Mouse (Mus musculus): ENCODE measurements around the gene Ltbp4.

The Ltbp4 gene

GRCm38 (mm10) chr7:27325697-27326096 is 11.8 kb downstream of the Ltbp4 start:
- ChIA-PET CTCF (interaction anchor here (0.6 to 2.4 kb wide), 37 partner anchors 8 to 182 kb away, joined by 3 to 37 read pairs (median 4); partner anchors contain the start of genes Sertad1 (in 1 of the 4) and Shkbp1 (in 1 of the 4)), POLR2A (interaction anchor here (0.5 to 21.4 kb wide), 63 partner anchors 8 to 1139 kb away, joined by 3 to 590 read pairs (median 4); partner anchors contain the start of genes BC024978 (in 2 of the 4), Ltbp4 (in 2 of the 4), Shkbp1 (in 2 of the 4) and Snrpa (in 2 of the 4))

- ChIA-PET CTCF (interaction anchor here in 3 of 4 experiments (0.8 to 2.4 kb wide), 12 partner anchors 16 to 150 kb away, joined by 3 to 37 read pairs (median 5); no protein-coding TSS in a partner anchor), POLR2A (interaction anchor here (0.9 to 21.4 kb wide), 20 partner anchors 7 to 183 kb away, joined by 3 to 590 read pairs (median 9); partner anchors contain the start of genes BC024978 (in 1 of the 4), Sertad1 (in 1 of the 4), Shkbp1 (in 1 of the 4) and Snrpa (in 1 of the 4))
Observed at GRCm38 (mm10) chr7:27324928-27325327, 12.6 kb downstream of the Ltbp4 start.

- CTCF ChIA-PET = interaction anchor here in 2 of 4 experiments (1.1 to 2.4 kb wide), 3 partner anchors 15 to 39 kb away, joined by 3 to 18 read pairs (median 13); no protein-coding TSS in a partner anchor
- POLR2A ChIA-PET = interaction anchor here in 3 of 4 experiments (2.9 to 21.4 kb wide), 6 partner anchors 9 to 20 kb away, joined by 19 to 590 read pairs (median 34); no protein-coding TSS in a partner anchor
Observed at GRCm38 (mm10) chr7:27324161-27324560, 13.3 kb downstream of the Ltbp4 start.

- ChIA-PET CTCF (interaction anchor here in 3 of 4 experiments (0.6 to 1.6 kb wide), 7 partner anchors 9 to 96 kb away, joined by 3 to 11 read pairs (median 5); no protein-coding TSS in a partner anchor), POLR2A (interaction anchor here in 3 of 4 experiments (0.6 to 21.4 kb wide), 11 partner anchors 9 to 227 kb away, joined by 3 to 590 read pairs (median 6); partner anchors contain the start of gene Sertad1 (in 1 of the 3))
Observed at GRCm38 (mm10) chr7:27323001-27323400, 14.5 kb downstream of the Ltbp4 start.

DNA sequence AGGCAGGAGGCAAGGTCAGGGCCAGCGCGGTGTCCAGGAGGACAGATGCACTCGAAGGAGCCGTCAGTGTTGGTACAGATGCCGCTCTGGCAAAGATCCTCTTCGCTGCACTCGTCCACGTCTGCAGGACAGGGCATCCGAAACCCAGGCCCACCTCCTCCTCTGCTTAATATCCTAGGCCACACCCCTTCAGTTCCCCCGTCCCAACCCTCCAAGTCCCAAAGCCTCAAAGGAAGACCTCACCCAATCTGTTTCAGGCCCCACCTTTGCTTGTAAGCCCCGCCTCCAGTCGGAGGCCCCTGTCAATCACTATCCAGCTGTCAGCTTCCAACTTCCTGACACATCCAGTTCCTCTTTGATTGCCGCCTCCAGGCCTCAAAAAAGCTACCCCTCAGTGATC is 15.2 kb downstream of the Ltbp4 start:
- CTCF ChIA-PET = interaction anchor here (0.6 to 1.6 kb wide), 9 partner anchors 8 to 204 kb away, joined by 3 to 11 read pairs (median 4); no protein-coding TSS in a partner anchor
- POLR2A ChIA-PET = interaction anchor here in 3 of 4 experiments (0.6 to 21.4 kb wide), 10 partner anchors 9 to 165 kb away, joined by 3 to 590 read pairs (median 6); partner anchors contain the start of gene Sertad1 (in 1 of the 3)

DNA sequence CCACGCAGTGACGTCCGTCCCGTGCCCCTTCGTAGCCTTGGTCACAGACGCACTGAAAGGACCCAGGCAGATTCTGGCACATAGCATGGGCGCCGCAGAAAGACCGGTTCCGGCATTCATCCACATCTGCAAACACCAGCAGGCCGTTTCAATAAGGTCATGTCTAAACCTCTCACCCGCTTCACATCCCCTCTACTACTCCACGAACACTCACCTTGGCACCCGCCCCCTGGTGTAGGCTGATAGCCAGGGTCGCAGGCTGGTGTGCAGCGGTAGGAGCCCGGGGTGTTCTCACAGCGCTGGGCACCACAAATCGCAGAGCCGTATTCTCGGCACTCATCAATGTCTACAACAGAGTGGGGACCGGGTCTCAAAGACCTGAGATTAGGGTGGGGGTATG is 18.1 kb downstream of the Ltbp4 start:
- ChIA-PET CTCF (interaction anchor here in 2 of 4 experiments (0.5 to 2.0 kb wide), 4 partner anchors 12 to 46 kb away, joined by 4 to 5 read pairs (median 4); no protein-coding TSS in a partner anchor), POLR2A (interaction anchor here in 3 of 4 experiments (0.5 to 21.4 kb wide), 6 partner anchors 10 to 76 kb away, joined by 3 to 590 read pairs (median 4); no protein-coding TSS in a partner anchor)

DNA sequence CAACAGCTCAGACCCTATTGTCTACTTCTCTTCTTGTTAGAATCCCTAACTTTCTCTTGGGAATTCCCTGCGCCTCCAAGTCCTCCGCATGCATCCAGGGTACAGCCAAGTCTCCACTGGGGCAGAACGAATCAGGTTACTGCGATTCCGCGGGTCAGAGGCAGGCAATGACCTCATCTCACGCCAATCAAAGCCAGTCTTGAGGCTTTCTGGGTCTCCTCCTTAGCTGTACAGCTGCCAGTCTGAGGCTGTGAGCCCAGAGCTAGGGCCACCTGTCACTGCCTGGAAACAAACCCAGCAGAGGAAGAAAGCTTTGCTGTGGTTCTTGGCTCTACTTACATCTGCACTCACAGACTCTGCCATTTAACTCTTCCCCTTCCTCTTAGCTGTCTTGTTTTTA is 21.5 kb downstream of the Ltbp4 start:
- POLR2A ChIA-PET = interaction anchor here in 3 of 4 experiments (0.6 to 21.4 kb wide), 7 partner anchors 9 to 58 kb away, joined by 4 to 590 read pairs (median 6); no protein-coding TSS in a partner anchor
- CTCF ChIA-PET = interaction anchor here in 2 of 4 experiments (0.6 to 1.3 kb wide), 4 partner anchors 9 to 138 kb away, joined by 3 to 7 read pairs (median 4); no protein-coding TSS in a partner anchor

DNA sequence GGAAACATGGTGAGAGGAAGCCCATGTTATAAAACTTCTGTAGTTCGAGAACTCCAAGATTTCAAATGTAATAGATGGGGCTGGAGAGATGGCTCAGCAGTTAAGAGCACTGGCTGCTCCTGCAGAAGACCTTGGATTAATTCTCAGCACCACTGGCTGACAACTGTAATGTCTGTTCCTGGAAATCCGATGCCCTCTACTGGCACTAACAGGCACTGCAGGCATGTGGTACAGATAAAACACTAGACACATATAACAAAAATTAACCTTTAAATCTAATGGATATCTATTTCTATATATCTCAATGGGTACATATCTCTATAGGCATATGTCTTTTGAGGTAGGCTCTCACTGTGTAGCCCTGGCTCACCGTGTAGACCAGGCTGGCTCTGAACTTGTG is 23.1 kb downstream of the Ltbp4 start:
- ChIA-PET CTCF (interaction anchor here in 1 of 4 experiments (1.0 kb wide), 1 partner anchor 17 kb away, joined by 3 read pairs; no protein-coding TSS in a partner anchor), POLR2A (interaction anchor here in 2 of 4 experiments (1.2 to 2.4 kb wide), 3 partner anchors 11 to 16 kb away, joined by 3 to 19 read pairs (median 4); no protein-coding TSS in a partner anchor)

DNA sequence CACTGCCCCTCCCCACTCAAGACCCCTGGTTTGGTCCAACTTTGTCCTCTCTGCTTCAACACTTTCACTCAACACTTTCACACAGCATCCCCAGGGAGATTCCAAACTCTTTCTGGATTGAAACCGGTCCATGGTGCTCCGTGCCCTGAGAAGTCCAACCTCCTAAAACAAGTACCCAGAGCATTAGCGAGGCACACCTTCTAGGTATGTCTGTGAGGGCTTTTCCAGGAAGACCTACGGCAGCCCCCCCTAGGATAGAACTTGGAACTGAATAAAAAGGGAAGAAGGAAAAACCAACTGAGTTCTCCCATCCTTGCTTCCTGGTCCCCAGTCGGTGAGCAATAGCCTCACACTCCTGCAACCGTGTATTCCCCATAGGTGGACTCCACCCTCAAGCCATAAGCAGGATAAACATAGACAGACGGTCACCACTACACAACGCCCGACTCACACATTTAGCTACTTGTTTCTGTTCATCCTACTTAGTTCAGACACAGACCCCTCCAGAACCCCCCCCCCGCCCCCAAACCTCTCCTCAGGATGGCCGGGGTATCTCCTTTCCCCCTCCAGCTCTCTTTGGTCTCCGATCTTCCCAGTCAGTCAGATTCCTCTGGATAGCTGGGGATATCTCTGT is 25.7 kb downstream of the Ltbp4 start:
- ChIA-PET CTCF (interaction anchor here (0.6 to 7.8 kb wide), 18 partner anchors 8 to 1518 kb away, joined by 3 to 100 read pairs (median 4); partner anchors contain the start of gene Coq8b (in 1 of the 4)), POLR2A (interaction anchor here (0.6 to 19.1 kb wide), 43 partner anchors 9 to 335 kb away, joined by 3 to 590 read pairs (median 4); partner anchors contain the start of genes Shkbp1 (in 2 of the 4) and Numbl (in 1 of the 4))

DNA sequence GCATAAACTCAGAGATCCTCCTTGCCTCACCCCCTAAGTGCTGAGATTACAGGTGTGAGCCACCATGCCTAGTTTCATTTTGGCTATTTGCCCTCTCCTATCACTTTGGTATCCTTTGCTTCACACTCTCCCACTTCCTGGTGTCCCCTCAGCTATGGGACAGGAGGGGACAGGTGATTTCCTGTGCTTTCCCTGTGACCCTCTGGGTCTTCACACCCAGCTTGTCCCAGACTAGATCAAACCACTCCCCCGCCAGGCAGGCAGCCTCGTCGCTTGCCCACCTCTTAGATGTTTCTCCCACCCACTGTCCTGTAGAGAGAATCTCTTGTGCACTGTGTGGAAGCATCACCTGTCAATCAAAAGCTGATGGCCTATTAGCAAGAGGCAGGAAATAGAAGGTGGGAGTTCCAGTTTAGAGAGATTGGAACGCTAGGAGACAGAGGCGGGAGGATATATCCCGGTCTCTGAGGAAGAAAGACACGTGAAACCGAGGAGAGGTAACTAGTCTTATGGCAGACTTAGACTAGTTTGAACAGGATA is 26.4 kb downstream of the Ltbp4 start:
- CTCF ChIA-PET = interaction anchor here (0.6 to 7.8 kb wide), 12 partner anchors 9 to 425 kb away, joined by 3 to 100 read pairs (median 4); partner anchors contain the start of gene Coq8b (in 1 of the 4)
- POLR2A ChIA-PET = interaction anchor here in 3 of 4 experiments (0.6 to 19.1 kb wide), 45 partner anchors 8 to 336 kb away, joined by 3 to 590 read pairs (median 4); partner anchors contain the start of genes Shkbp1 (in 2 of the 3), Gm21983 (in 1 of the 3), Mia (in 1 of the 3) and Numbl (in 1 of the 3)

GRCm38 (mm10) chr7:27310306-27310705 is 27.2 kb downstream of the Ltbp4 start:
- POLR2A ChIA-PET = interaction anchor here (0.6 to 19.1 kb wide), 58 partner anchors 8 to 542 kb away, joined by 3 to 590 read pairs (median 5); partner anchors contain the start of genes Sertad1 (in 2 of the 4), Coq8b (in 1 of the 4), Egln2 (in 1 of the 4) and Gm20479 (in 1 of the 4)
- CTCF ChIA-PET = interaction anchor here (0.5 to 7.8 kb wide), 18 partner anchors 8 to 379 kb away, joined by 3 to 100 read pairs (median 4); partner anchors contain the start of gene Zfp607b (in 1 of the 4)

DNA sequence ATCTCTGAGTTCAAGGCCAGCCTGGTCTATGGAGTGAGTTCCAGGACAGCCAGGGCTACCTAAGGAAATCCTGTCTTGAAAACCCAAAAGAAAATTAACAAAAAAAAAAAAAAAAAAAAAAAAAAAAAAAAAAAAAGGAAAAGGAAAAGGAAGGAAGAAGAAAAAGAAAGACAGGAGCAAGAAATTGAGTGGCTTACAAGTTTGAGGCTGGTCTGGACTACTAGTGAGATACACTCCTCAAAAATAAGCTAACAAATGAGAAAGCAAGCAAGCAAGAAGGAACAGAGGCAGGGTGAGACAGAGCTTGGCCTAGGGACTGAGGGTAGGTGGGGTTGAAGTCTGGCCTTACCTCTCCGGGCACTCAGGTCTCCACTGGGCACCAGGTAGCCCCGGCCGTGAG is 27.7 kb downstream of the Ltbp4 start:
- CTCF ChIA-PET = interaction anchor here (0.5 to 7.8 kb wide), 18 partner anchors 9 to 379 kb away, joined by 3 to 100 read pairs (median 5); partner anchors contain the start of gene Zfp607b (in 1 of the 4)
- POLR2A ChIA-PET = interaction anchor here (0.6 to 19.1 kb wide), 55 partner anchors 7 to 542 kb away, joined by 3 to 590 read pairs (median 6); partner anchors contain the start of genes Sertad1 (in 2 of the 4), Coq8b (in 1 of the 4), Egln2 (in 1 of the 4) and Gm20479 (in 1 of the 4)

DNA sequence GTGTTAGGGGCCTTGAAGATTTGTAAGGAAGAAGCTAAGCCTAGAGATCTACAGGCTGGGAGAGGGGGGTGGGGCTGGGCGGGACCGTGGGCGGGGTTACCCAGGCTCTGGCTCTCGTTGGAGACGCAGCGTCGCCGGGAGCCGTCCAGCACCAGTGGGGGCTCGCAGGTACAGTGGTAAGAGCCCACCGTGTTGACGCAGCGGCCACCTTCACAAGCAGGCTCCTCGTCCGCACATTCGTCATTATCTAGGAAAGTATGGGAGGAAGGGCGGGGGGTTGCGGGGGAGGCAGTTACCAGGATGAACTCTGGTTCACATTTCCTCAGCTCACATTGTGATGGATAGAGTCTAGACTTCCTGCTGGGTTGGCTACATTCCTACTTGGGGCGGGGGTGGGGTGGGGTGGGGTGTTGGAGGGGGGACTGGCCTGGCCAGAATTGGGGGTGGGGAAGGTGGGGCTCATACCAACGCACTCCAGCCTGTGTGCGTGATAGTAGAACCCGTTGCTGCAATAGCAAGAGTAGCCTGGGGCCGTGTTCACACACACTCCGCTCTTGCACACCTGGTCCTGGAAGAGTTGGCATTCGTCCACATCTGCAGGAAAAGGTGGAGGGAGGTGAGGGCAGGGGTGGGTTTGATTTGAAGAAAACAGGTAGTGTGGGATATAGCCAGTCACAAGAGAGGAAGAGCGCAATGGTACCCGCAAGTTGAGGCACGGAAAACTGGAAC is 28.5 kb downstream of the Ltbp4 start:
- ChIA-PET POLR2A (interaction anchor here in 3 of 4 experiments (0.5 to 19.1 kb wide), 63 partner anchors 7 to 1621 kb away, joined by 3 to 590 read pairs (median 4); partner anchors contain the start of genes Coq8b (in 2 of the 3), Rab4b (in 2 of the 3), Sertad1 (in 2 of the 3) and Akt2 (in 1 of the 3)), CTCF (interaction anchor here (0.5 to 8.1 kb wide), 36 partner anchors 8 to 1371 kb away, joined by 3 to 100 read pairs (median 4); partner anchors contain the start of genes BC024978 (in 1 of the 4), Coq8b (in 1 of the 4), Map3k10 (in 1 of the 4) and Numbl (in 1 of the 4))

- POLR2A ChIA-PET = interaction anchor here (0.5 to 19.1 kb wide), 35 partner anchors 8 to 343 kb away, joined by 3 to 590 read pairs (median 4); partner anchors contain the start of genes Shkbp1 (in 1 of the 4) and Sptbn4 (in 1 of the 4)
- CTCF ChIA-PET = interaction anchor here (0.6 to 8.1 kb wide), 39 partner anchors 9 to 367 kb away, joined by 3 to 100 read pairs (median 4); partner anchors contain the start of genes Numbl (in 1 of the 4), Rab4b (in 1 of the 4) and Shkbp1 (in 1 of the 4)
Observed at GRCm38 (mm10) chr7:27307551-27307950, 29.9 kb downstream of the Ltbp4 start.

GRCm38 (mm10) chr7:27306161-27307160 is 31.0 kb downstream of the Ltbp4 start:
- CTCF ChIA-PET = interaction anchor here (0.6 to 8.1 kb wide), 51 partner anchors 9 to 1941 kb away, joined by 3 to 100 read pairs (median 4); partner anchors contain the start of genes Gm20479 (in 1 of the 4) and Rab4b (in 1 of the 4)
- POLR2A ChIA-PET = interaction anchor here (0.5 to 19.1 kb wide), 42 partner anchors 10 to 1047 kb away, joined by 3 to 590 read pairs (median 3); partner anchors contain the start of genes Coq8b (in 1 of the 4), Dyrk1b (in 1 of the 4), Sertad3 (in 1 of the 4) and Shkbp1 (in 1 of the 4)

All from embryonic stem cell, embryonic (primary cell).